Mouse (Mus musculus) adrenal gland, postnatal 36 days (tissue): ENCODE results near the gene Irf7. TPM values are rescaled to one million over a fixed set of nuclear protein-coding genes. Genes with fewer than 3 reads are reported as not detected.
A peak's percentile ranks its signal among the peaks of the same experiment; 100 is the strongest.

Experiments
- DNase-seq, 2 experiments: peaks; one replicate each; pipeline ENCODE4 v3.0.0; 2021; ENCODE audit warnings: mixed read lengths in 1 of 2
- microRNA-seq: library from miRNA; unstranded; fragments of <30 nt; microRNA quantifications from one replicate; pipeline ENCODE4 v1.2.0, GENCODE M21; 2021
- total RNA-seq, 2 experiments: library from RNA; stranded (reverse); gene quantifications; 2 replicates each; pipeline ENCODE4 v1.2.3; 2021

Irf7 gene
- total RNA-seq, 2 experiments from 2014 or later: 13.5 to 14.9 TPM

DNA sequence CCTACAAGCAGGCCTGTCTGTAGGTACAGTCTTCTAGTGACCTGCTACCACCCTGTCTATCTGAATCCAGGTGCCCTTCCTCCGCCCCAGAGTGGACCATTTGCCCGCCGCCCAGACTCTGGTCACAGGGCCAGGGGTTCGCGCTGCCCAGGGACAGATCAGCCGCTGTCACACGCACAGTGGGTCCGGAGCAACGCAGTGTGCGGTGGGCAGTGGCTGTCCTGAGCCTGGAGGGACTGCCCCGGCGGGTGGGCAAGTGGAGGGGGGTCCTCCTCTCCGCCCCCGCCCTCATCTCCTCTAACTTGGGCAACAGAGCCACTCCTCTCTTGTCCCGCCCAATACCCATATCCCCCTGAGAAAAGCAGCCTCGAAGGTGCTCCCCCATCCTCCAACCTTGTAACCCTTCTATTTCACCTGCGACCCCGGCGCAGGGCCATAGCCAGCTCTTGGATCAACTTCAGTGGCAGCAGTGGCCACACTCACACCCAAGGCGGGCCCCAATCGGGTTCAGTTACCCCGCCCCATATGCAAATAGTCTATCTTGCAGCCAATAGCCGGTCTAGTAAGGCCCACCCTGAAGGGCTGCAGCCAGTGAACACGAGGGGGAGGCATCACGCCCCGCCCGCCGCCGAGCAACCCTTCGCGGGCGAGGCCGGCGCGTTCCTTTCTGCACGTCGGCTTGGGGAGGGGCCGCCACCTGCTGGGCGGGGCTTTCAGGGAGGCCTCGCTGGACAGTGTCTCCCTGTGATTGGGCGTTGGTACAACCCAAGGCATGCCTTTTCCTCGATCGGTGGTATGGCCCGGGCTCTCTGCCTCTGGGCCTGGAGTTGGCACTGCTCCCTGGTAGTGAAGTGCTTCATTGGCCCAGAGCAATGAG lies 44.8 kb downstream of the Irf7 start:
- DNase-seq: peak; percentile 98 to 99

DNA sequence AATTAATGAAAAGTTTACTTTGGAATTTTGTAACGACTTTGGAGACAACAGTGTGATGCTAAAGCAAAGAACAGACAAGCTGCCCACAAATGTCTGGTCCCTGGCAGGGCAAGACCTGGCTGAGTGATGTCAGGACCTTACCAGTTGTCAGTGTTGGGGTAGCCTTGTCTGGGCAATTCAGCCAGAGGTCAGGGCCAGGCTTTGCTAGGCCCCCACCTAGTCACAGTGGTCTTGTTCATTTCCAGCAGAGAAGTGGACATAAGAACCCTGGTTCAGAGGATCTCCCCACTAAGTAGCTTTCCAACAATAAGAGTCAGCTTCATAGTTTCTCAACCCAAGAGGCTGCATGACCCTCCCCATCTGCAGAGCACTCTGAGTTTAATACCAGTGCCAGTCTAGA lies 45.9 kb downstream of the Irf7 start:
- DNase-seq: no peak

DNA sequence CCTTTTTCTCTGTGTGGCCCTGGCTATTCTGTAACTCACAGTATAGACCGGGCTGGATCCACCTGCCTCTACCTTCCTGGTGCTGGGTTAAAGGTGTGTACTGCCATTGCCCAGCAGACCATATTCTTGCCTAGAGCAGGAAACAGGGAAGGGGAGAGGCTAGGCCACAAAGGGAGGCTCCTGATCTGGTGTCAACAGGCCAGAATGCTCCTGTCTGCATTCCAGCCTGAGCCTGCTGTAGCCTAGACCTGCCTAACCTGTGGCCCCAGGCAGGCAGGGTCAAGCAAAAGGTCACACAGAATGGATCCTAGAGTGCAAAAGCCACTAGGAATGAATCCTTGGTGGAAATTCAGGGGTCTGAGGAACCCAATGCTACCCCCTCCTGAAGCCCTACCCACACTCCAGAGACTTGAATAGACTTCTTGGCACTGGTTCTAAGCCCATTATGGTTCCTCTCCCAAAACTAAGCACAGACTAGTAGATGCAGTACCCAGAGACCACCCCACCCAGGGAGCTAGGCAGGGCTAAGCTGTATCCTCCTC lies 46.7 kb downstream of the Irf7 start:
- no peak for DNase-seq

DNA sequence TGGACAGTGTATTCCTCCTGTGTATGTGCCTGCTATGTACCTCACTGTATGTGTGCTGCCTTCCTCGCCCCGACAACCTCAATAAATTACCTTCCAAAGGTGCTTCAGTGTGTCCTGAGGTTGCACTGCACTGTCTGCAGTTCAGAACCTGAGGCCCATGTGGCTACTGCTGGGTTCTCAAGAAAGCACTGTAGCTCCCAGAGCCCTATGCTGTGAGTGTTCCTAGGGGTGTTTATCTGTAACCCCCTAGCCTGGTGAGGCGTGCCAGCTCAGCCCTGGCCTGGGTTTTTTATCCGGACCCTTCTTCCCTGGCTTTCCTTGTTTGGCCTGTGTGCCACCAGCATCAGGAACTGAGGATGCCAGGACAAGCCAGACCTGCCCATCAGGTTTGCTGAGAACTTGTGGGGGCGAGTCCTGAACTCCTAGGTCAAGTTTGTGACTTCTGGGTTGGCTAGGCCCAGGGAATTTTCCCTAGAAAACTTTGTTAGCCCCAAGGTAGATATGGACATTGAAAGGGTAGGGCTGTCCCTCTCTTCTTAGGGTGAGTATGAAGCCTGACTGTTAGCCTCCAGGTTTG lies 47.6 kb downstream of the Irf7 start:
- DNase-seq: no peak

DNA sequence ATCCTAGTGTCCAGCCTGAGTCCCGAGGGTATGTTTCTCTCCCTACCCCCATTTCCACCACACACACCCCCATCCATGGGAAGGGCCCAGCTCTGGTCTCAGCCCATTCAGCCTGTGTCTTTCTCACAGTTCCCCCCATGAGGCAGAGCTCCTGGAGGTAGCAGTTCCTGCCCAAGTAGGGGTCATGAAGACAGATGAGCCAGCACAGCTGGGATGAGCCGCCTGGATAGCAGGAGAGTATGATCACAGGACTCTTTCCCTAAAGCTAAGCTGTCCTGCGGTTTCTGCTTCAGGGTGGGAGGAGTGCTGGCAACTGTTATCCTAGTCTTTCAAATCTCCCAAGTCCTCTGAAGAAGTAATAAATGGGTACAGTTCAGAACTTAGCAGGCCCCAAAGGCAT lies 48.1 kb downstream of the Irf7 start:
- DNase-seq: no peak

DNA sequence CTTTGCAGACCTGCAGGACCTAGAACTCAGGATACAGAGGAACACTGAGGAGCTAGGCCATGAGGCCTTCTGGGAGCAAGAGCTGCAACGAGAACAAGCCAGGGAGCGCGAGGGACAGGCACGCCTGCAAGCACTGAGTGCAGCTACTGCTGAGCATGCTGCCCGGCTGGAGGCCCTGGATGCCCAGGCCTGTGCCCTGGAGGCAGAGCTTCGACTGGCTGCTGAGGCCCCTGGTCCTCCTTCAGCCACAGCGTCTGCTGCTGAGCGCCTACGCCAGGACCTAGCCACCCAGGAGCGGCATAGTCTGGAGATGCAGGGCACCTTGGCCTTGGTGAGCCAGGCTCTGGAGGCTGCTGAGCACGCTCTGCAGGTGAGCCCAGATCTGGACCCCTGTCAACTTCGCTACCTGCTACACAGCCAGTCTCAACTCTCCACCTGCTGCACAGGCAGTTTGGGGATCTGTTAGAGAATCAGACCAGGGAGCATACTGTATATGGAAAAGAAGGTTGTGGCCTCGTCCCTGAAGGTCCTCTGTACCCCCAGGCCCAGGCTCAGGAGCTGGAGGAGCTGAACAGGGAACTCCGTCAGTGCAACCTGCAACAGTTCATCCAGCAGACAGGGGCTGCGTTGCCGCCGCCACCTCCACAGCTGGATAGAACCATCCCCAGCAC lies 48.8 kb downstream of the Irf7 start:
- DNase-seq: no peak

DNA sequence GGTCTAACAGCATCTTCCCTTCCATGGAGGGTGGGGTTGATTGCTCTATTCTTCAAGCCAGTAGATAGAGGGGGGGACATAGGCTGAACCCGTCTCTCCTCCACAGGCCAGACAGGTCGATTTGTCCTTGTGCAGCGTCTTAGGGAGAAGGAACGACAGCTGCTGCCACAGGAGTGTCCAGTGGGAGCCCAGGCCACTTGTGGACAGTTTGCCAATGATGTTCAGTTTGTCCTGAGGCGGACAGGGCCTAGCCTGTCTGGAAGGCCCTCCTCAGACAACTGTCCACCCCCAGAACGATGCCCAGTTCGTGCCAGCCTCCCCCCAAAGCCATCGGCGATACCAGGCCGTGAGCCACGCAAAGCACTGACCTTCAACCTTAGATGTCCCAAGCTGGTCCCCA lies 49.4 kb downstream of the Irf7 start:
- no peak for DNase-seq

DNA sequence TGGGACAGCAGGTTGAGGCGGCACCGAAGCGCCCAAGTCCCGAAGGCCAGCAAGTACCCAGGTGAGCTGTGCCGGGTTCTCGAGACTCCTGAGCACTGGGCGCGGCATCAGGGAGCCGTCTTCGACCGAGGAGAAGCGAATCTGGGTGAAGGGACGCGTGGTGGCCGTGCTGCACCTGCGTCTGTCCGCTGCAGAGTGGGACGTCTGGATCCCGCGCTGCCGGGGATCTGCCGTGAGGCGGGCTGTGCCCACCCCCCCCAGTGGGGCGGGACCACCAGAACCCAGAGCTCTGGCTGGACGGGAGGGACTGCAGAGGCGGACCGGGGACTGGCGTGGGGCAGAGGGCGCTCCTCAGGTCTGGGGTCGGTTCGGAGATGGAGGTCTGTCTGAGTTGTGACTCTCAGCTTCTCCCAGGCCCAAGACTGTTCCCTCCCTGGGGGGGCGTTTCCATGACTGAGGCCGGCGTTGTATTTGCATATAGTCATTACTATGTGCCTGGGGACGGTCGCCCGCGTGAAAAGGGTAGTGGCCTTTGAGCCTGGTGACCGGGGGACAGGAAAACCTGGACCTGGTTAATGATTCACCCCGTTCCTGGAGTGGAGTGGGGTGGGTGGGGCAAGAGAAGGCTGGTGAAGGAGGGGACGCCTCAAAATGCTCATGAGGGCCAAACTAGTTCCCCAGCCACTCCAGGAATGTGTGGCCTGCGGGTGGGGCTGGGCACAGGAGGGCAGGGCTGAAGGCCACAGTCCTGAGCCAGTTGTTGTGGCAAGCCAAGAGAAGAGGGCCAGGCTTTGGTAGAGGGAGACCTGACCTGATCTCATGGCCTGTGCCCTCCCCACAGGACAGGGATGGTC lies 50.2 kb downstream of the Irf7 start:
- peak; percentile 42 to 66 for DNase-seq

DNA sequence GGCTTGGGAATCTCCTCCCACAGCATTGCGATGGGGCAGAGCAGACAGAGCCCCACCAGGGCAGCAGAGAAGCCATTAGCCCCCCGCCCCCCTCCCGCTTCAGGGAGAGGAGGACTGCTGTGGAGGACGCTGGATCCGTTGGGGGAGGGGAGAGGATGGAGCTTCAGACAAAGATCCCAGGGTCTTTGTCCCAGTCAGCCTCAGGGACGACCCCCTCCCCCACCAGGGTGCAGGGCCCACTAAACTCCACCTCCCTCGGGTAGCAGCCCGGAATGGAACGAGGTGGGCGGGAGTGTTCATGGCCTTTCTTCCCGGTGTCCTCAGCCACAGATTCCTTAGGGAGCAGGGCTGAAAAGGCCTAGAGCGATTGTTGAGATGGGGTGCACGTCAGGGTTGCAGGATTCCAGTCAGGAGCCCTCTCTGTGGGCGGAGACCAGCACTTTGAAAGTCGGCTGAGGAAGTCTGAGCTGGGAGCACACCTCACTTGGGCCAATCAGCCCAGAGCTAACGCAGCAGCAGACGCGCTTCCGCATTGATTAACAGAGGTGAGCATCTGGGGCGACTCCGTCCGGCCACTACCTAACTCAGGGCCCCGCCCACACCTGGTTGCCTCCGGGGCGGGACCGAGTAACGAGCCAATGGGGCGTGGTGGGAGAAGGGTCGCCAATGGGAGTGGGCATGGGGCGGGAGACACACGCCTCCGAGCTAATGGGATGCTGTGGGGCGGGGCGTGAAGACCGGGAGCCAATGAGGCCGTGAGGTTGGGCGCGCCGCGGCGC lies 51.0 kb downstream of the Irf7 start, which contains the start of gene Rassf7:
Gene Rassf7, plus strand, starts transcription at position 760 of the 779 bp plus-strand sequence.
- DNase-seq: peak; percentile 93 to 95

DNA sequence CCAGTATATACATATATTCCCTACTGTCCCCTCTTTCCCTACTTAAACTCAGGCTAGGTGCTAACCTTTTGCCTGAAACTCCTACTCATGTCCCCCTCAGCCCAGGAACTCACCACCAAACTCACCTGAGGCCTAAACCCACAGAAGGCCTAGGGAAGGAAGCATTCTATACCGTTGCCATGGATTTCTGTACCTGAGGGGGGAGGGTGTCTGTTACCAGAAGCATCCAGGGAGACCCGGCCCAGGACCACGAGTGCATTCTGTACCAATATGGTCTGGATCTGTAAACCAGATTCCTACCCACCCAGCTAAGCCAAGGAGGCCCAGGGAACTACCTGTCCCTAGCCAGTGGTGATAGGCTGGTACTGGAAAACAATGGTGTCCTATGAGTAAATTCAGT lies 52.0 kb downstream of the Irf7 start:
- DNase-seq: no peak

DNA sequence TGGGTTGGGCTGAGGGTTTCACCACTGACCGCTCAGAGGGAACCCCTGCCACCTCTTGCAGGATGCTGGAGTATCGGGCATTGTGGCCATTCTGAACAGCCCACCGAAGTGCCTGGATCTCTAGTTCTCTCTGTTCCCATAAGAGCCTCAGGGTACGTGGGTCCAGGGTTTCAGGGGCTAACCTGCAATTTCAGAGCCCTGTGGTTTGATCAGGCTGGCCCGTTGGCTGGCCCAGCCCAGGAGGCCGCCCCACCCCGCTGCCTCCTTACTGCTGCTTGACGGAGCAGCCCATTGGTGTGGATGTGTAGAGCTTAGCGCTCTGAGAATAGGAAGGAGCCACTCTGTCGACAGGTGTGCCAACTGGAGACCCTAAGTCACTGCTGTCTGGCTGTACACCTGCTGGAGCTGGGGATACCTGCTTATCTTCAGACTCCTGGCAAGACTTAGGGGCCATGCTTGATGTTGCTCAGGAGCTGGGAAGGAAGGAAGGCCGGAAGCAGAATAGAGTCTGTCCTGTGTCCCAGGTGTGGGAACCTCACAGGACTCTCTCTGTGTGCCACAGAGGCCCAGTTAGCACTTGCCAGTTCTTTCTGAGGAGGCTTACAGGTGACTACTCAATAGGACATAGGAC lies 52.6 kb downstream of the Irf7 start, which contains the start of gene Lmntd2:
Gene Lmntd2, minus strand, starts transcription at position 476 of the 631 bp plus-strand sequence.
- no peak for DNase-seq

DNA sequence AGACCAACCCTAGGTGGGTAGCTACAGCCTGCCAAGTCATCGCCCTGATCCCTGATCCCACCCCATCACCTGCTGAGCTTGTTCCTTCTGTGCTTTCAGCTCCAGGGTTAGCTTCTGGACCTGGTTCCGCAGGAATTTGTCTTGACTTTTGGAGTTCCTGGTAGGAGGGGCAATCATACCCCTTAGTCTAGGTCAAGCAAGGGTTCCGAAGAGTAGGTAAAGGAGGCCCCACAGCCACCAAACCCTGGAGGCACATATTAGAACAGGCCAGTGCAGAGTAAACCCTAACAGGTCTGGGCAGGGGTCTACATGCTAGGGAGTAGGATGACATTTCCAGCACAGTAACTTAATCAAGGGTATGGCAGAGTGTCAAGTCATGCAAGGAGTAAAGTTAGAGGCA lies 53.1 kb downstream of the Irf7 start:
- no peak for DNase-seq

Small RNA genes within 50 kb of the gene (microRNA-seq; reads per million reads assigned to microRNA genes)
- gene Mir210: 297 reads per million, percentile 65 among the genes with 10 or more reads in this experiment

Other genes starting within 250 kb of the Irf7 start
- gene Ifitm6, start 248.6 kb downstream of the Irf7 start, total RNA-seq: under 1 TPM in 1 of 2 experiments, not detected in 1; 0.99 TPM
- gene Gm17387, start 237.3 kb downstream of the Irf7 start, total RNA-seq: not detected
- under 1 TPM; 0.83 to 0.95 TPM for gene B4galnt4, start 205.4 kb downstream of the Irf7 start, total RNA-seq
- gene Pkp3, start 188.3 kb downstream of the Irf7 start, total RNA-seq: 1 to 10 TPM; 1.4 to 1.5 TPM
- gene Sigirr, start 165.9 kb downstream of the Irf7 start, total RNA-seq: 1 to 10 TPM; 2.4 to 4.3 TPM
- gene Ano9, start 148.7 kb downstream of the Irf7 start, total RNA-seq: under 1 TPM; 0.30 TPM
- gene Ptdss2, start 144.1 kb downstream of the Irf7 start, total RNA-seq: 10 to 100 TPM; 41.8 to 42.9 TPM
- 100 to 1,000 TPM; 265 to 371 TPM for gene Rnh1, start 93.6 kb downstream of the Irf7 start, total RNA-seq
- 10 to 100 TPM; 89.1 to 93.9 TPM for gene Hras, start 72.5 kb downstream of the Irf7 start, total RNA-seq
- gene Lrrc56, start 72.3 kb downstream of the Irf7 start, total RNA-seq: 1 to 10 TPM; 4.7 to 8.8 TPM
- under 1 TPM; 0.13 TPM for gene Lmntd2, start 52.4 kb downstream of the Irf7 start, total RNA-seq
- gene Rassf7, start 50.6 kb downstream of the Irf7 start, total RNA-seq: 1 to 10 TPM; 3.6 to 4.1 TPM
- 10 to 100 TPM; 70.5 to 89.3 TPM for gene Phrf1, start 37.7 kb downstream of the Irf7 start, total RNA-seq
- 10 to 100 TPM in 1 of 2 experiments, 1 to 10 TPM in 1; 3.3 to 17.3 TPM for gene Cdhr5, start 10.3 kb upstream of the Irf7 start, total RNA-seq
- 1 to 10 TPM in 1 of 2 experiments, under 1 TPM in 1; 0.63 to 1.2 TPM for gene Sct, start 12.7 kb upstream of the Irf7 start, total RNA-seq
- gene Drd4, start 25.5 kb upstream of the Irf7 start, total RNA-seq: under 1 TPM in 1 of 2 experiments, not detected in 1; 0.56 TPM
- 10 to 100 TPM; 25.8 to 37.5 TPM for gene Deaf1, start 61.2 kb upstream of the Irf7 start, total RNA-seq
- 10 to 100 TPM; 23.9 to 27.1 TPM for gene Tmem80, start 61.3 kb upstream of the Irf7 start, total RNA-seq
- 1 to 10 TPM; 1.8 to 3.2 TPM for gene Eps8l2, start 72.4 kb upstream of the Irf7 start, total RNA-seq
- 100 to 1,000 TPM; 707 to 724 TPM for gene Taldo1, start 125.7 kb upstream of the Irf7 start, total RNA-seq
- 10 to 100 TPM; 24.9 to 46.7 TPM for gene Gatd1, start 147.7 kb upstream of the Irf7 start, total RNA-seq
- 1 to 10 TPM in 1 of 2 experiments, under 1 TPM in 1; 0.70 to 1.3 TPM for gene Cend1, start 163.0 kb upstream of the Irf7 start, total RNA-seq
- gene Slc25a22, start 171.4 kb upstream of the Irf7 start, total RNA-seq: 100 to 1,000 TPM; 110 to 120 TPM
- gene Pidd1, start 177.5 kb upstream of the Irf7 start, total RNA-seq: 1 to 10 TPM; 1.5 to 2.3 TPM
- 1,000 to 10,000 TPM; 1,094 to 1,114 TPM for gene Rplp2, start 180.9 kb upstream of the Irf7 start, total RNA-seq
- 100 to 1,000 TPM; 875 to 879 TPM for gene Pnpla2, start 188.7 kb upstream of the Irf7 start, total RNA-seq
- 10 to 100 TPM in 1 of 2 experiments, 1 to 10 TPM in 1; 9.5 to 13.1 TPM for gene Cracr2b, start 194.6 kb upstream of the Irf7 start, total RNA-seq
- 100 to 1,000 TPM; 331 to 418 TPM for gene Cd151, start 200.9 kb upstream of the Irf7 start, total RNA-seq
- 100 to 1,000 TPM in 1 of 2 experiments, 10 to 100 TPM in 1; 99.8 to 134 TPM for gene Polr2l, start 208.7 kb upstream of the Irf7 start, total RNA-seq
- 10 to 100 TPM; 89.1 to 94.4 TPM for gene Tspan4, start 208.8 kb upstream of the Irf7 start, total RNA-seq